Mouse (Mus musculus) stomach, postnatal 0 days (tissue): ENCODE results near the gene Tbl1x. TPM values are rescaled to one million over a fixed set of nuclear protein-coding genes. Genes with fewer than 3 reads are reported as not detected.

Experiments
- ATAC-seq: fragments of 200-750 bp; cut with Nextera tagmentation; 2 replicates; pipeline ENCODE4 v1.8.0; 2017; ENCODE audit not compliant: low FRiP score, low TSS enrichment
- DNase-seq: peaks from one replicate; pipeline ENCODE4 v3.0.0-alpha.2; 2016; ENCODE audit warnings: low spot score
- H3K27ac ChIP-seq: fragments of 300-500 bp; sonication (generic); replicated peaks from 2 replicates; pipeline ENCODE4 v1.5.1; 2014; ENCODE audit warnings: mild to moderate bottlenecking, control low read depth
- H3K27me3 ChIP-seq: fragments of 300-500 bp; sonication (generic); 2 replicates; pipeline ENCODE4 v1.6.1; 2014; ENCODE audit warnings: low read length; ENCODE audit not compliant: control insufficient read depth, insufficient read depth
- H3K36me3 ChIP-seq: fragments of 300-500 bp; sonication (generic); 2 replicates; pipeline ENCODE4 v1.6.1; 2014; ENCODE audit warnings: low read length, mixed read lengths; ENCODE audit not compliant: control insufficient read depth, insufficient read depth
- H3K4me1 ChIP-seq: fragments of 300-500 bp; sonication (generic); replicated peaks from 2 replicates; pipeline ENCODE4 v1.6.1; 2014; ENCODE audit warnings: antibody characterized with exemption; ENCODE audit not compliant: control insufficient read depth, insufficient read depth
- H3K4me2 ChIP-seq: fragments of 300-500 bp; sonication (generic); replicated peaks from 2 replicates; pipeline ENCODE4 v1.6.1; 2014; ENCODE audit warnings: low read depth, mild to moderate bottlenecking, control low read depth, moderate library complexity
- H3K4me3 ChIP-seq: fragments of 300-500 bp; sonication (generic); 2 replicates; pipeline ENCODE4 v1.5.1; 2014; ENCODE audit warnings: low read depth, low read length, control low read depth
- H3K9ac ChIP-seq: fragments of 300-500 bp; sonication (generic); 2 replicates; pipeline ENCODE4 v1.6.1; 2014; ENCODE audit warnings: mild to moderate bottlenecking, low read length, control low read depth, mixed read lengths
- H3K9me3 ChIP-seq: fragments of 300-500 bp; sonication (generic); 2 replicates; pipeline ENCODE4 v1.6.1; 2016; ENCODE audit warnings: low read length; ENCODE audit not compliant: control insufficient read depth
- CTCF ChIP-seq: IDR thresholded peaks from 2 replicates; pipeline ENCODE4 v1.5.1; 2016; ENCODE audit warnings: antibody characterized with exemption, low read depth, mild to moderate bottlenecking, moderate library complexity
- EP300 ChIP-seq: optimal IDR thresholded peaks from 2 replicates; pipeline ENCODE3; 2016; ENCODE audit warnings: antibody characterized with exemption
- WGBS: fragments of 180-500 bp; shearing (Covaris S2); extraction: QIAGEN DNeasy Blood & Tissue Kit; methylation state at CpG from one replicate; pipeline ENCODE4 v1.1.7; 2014; 5-methylcytosine and 5-hydroxymethylcytosine counted together
- polyA plus RNA-seq: library from polyadenylated mRNA; unstranded; fragments of >200 nt; fragmentation: Nextera tagmentation; extraction: Ambion mirVana; gene quantifications from 2 replicates; pipeline ENCODE4 v1.2.1, GENCODE M21; 2015

Tbl1x gene
- polyA plus RNA-seq, 1 experiment from 2014 or later = 25.7 TPM

- H3K9ac ChIP-seq = no peak overlapping the region
- 64% methylated on average over 2 of the region's 2 CpGs for WGBS
- H3K4me1 ChIP-seq = no peaks in the 10 kb centered on the region
- no peaks in the 10 kb centered on the region for H3K9me3 ChIP-seq
- H3K4me2 ChIP-seq = no peak overlapping the region
- ATAC-seq = no peak
- no peak overlapping the region for H3K27ac ChIP-seq
- H3K4me3 ChIP-seq = no peak overlapping the region
- DNase-seq = no peak
- H3K27me3 ChIP-seq = no peaks in the 10 kb centered on the region
- H3K36me3 ChIP-seq = no peaks in the 10 kb centered on the region
- no peak for TF ChIP-seq EP300
These were observed 92.9 kb downstream of the Tbl1x start for GRCm38 (mm10) chrX:77603496-77604258.

GRCm38 (mm10) chrX:77607488-77607887 lies 96.7 kb downstream of the Tbl1x start:
- no peak overlapping the region for H3K27ac ChIP-seq
- 44% methylated on average over 1 of the region's 1 CpGs for WGBS
- ATAC-seq = no peak

GRCm38 (mm10) chrX:77608947-77609703 lies 98.3 kb downstream of the Tbl1x start:
- WGBS = 31% methylated on average over 2 of the region's 2 CpGs
- no peaks in the 10 kb centered on the region for H3K9me3 ChIP-seq
- ATAC-seq (no peak), DNase-seq (no peak)
- no peak overlapping the region for H3K4me3 ChIP-seq
- H3K4me1 ChIP-seq = no peaks in the 10 kb centered on the region
- no peak overlapping the region for H3K4me2 ChIP-seq
- H3K27me3 ChIP-seq = no peaks in the 10 kb centered on the region
- no peak for TF ChIP-seq CTCF
- TF ChIP-seq EP300 = no peak
- no peak overlapping the region for H3K9ac ChIP-seq
- no peak overlapping the region for H3K27ac ChIP-seq
- no peaks in the 10 kb centered on the region for H3K36me3 ChIP-seq

More at GRCm38 (mm10) chrX:77607488-77607887, 96.7 kb downstream of the Tbl1x start:
- Histone ChIP-seq H3K4me3 (no peak overlapping the region), H3K36me3 (no peaks in the 10 kb centered on the region), H3K9ac (no peak overlapping the region), H3K27me3 (no peaks in the 10 kb centered on the region), H3K4me2 (no peak overlapping the region), H3K4me1 (no peaks in the 10 kb centered on the region), H3K9me3 (no peaks in the 10 kb centered on the region)
- no peak for TF ChIP-seq CTCF
- no peak for TF ChIP-seq EP300
- no peak for DNase-seq

- H3K9me3 ChIP-seq = no peaks in the 10 kb centered on the region
- no peaks in the 10 kb centered on the region for H3K27me3 ChIP-seq
- ATAC-seq (no peak), DNase-seq (no peak)
- 69% methylated on average over 3 of the region's 3 CpGs for WGBS
- TF ChIP-seq CTCF = no peak
- TF ChIP-seq EP300 = no peak
- no peak overlapping the region for H3K4me2 ChIP-seq
- no peak overlapping the region for H3K4me3 ChIP-seq
- no peak overlapping the region for H3K9ac ChIP-seq
- H3K36me3 ChIP-seq = no peaks in the 10 kb centered on the region
- no peaks in the 10 kb centered on the region for H3K4me1 ChIP-seq
- no peak overlapping the region for H3K27ac ChIP-seq
These were observed 101.1 kb downstream of the Tbl1x start for GRCm38 (mm10) chrX:77611938-77612337.

GRCm38 (mm10) chrX:77613041-77613440 lies 102.2 kb downstream of the Tbl1x start:
- 89% methylated on average over 1 of the region's 1 CpGs for WGBS
- no peak for TF ChIP-seq EP300
- no peak for TF ChIP-seq CTCF
- DNase-seq (no peak), ATAC-seq (no peak)
- H3K4me2 ChIP-seq = no peak overlapping the region
- no peaks in the 10 kb centered on the region for H3K36me3 ChIP-seq
- no peaks in the 10 kb centered on the region for H3K27me3 ChIP-seq
- no peak overlapping the region for H3K27ac ChIP-seq
- H3K9ac ChIP-seq = no peak overlapping the region
- H3K9me3 ChIP-seq = no peaks in the 10 kb centered on the region
- H3K4me1 ChIP-seq = no peaks in the 10 kb centered on the region
- no peak overlapping the region for H3K4me3 ChIP-seq

GRCm38 (mm10) chrX:77615735-77616293 lies 105.0 kb downstream of the Tbl1x start:
- Histone ChIP-seq H3K36me3 (no peaks in the 10 kb centered on the region), H3K27me3 (no peaks in the 10 kb centered on the region), H3K4me3 (no peak overlapping the region), H3K27ac (no peak overlapping the region), H3K9ac (no peak overlapping the region), H3K4me2 (no peak overlapping the region), H3K4me1 (no peaks in the 10 kb centered on the region), H3K9me3 (no peaks in the 10 kb centered on the region)
- TF ChIP-seq CTCF = no peak
- TF ChIP-seq EP300 = no peak
- DNase-seq (no peak), ATAC-seq (no peak)
- 51% methylated on average over 4 of the region's 4 CpGs for WGBS
